Mouse (Mus musculus) B cell, adult 2 months (primary cell): ENCODE measurements around the gene Rubcnl.

Experiments
- DNase-seq, 2 experiments: peaks; one replicate each; pipeline ENCODE4 v3.0.0; 2022

Rubcnl gene

GRCm38 (mm10) chr14:75071091-75071490 is 55.3 kb downstream of the Rubcnl start:
- DNase-seq, result no peak

- DNase-seq, result no peak
Measured at GRCm38 (mm10) chr14:75075299-75076180, 59.7 kb downstream of the Rubcnl start.

GRCm38 (mm10) chr14:75077946-75078345 is 62.1 kb downstream of the Rubcnl start:
- DNase-seq, result no peak
